Mouse (Mus musculus): ENCODE data around the gene Syne4. TPM values are rescaled to one million over a fixed set of nuclear protein-coding genes. Genes with fewer than 3 reads are reported as not detected.

Gene Syne4
- polyA plus RNA-seq (2012; rRNA removed), result 14.5 and 21.5 TPM in 2 replicates

DNA sequence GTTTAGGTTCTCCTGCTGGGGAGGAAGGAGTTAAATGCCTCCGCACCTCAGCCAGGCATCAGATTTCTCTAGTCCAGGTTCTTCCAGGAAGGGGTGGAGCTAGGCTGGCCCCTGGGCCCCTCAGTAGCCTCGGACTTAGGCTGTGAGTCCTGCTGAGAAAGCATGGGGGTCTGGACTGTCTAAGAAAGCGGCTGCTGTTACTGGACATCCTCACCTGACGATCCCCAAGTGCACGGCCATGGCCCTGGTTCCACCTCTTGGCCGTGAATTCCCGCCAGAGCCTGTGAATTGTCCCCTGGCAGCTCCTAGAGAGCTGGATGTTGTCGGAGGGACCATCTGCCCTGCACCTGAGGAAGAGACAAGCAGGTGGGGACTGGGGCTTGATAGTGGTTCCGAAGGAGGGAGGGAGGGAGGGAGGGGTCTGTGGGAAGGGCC is at the start of gene Syne4:
Gene Syne4 (plus strand): TSS at position 87 of the 435 bp plus-strand sequence.
- WGBS, result 14% methylated on average over 9 of the region's 9 CpGs
- no peak for DNase-seq
- no peak for TF ChIP-seq CTCF (IDR thresholded peaks at IDR 0.05; ENCODE audit: insufficient read depth, low read length)
- TF ChIP-seq POLR2A (IDR thresholded peaks at IDR 0.05; ENCODE audit: borderline replicate concordance, extremely low read depth, low read depth, low read length), result no peak
- Histone ChIP-seq H3K4me1 (ENCODE audit: control insufficient read depth, insufficient read depth, low read length) (no peaks in the 10 kb centered on the region), H3K4me3 (replicated peaks; ENCODE audit: extremely low read depth, low read depth, low read length) (peak within 1 kb of the TSS; percentile 18)

DNA sequence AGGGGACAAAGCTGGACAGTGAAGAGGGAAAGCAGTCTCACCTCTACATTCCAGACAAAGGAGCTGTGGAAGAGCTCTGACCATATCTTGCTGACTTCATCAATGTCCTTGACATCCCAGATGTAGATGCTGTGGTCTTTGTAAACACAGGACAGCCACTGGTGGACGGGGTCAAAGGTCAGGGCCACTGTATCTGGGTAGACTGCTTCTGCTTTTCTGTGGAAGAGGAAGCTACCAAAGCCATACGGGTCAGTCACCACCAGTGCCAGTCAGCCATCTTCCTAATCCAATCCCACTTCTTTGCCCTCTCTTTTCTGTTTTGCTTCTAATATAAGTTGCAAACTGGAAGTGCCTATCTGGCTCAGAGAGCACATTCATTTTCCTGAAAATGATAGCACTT is 49.6 kb upstream of the Syne4 start:
- TF ChIP-seq CTCF (IDR thresholded peaks at IDR 0.05; ENCODE audit: insufficient read depth, low read length) (no peak), POLR2A (IDR thresholded peaks at IDR 0.05; ENCODE audit: borderline replicate concordance, extremely low read depth, low read depth, low read length) (no peak)
- no peak for DNase-seq
- H3K4me1 ChIP-seq (ENCODE audit: control insufficient read depth, insufficient read depth, low read length), result no peaks in the 10 kb centered on the region
- no peak overlapping the region for H3K4me3 ChIP-seq (replicated peaks; ENCODE audit: extremely low read depth, low read depth, low read length)
- 58% methylated on average over 2 of the region's 2 CpGs for WGBS

DNA sequence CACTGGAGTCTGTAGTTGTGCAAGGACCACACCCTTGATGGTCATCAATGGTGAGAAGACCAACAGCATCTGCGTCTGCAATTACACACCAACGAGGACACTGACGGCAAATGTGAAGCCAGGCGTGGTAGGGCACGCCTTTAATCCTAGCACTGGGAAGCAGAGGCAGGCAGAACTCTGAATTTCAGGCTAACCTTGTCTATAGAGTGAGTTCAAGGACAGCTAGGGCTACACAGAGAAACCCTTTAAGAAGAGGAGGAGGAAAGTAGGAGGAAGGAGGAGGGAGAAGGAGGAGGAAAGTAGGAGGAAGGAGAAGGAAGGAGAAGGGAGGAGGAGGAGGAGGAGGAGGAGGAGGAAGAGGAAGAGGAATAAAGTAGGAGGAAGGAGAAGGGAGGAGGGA is 49.1 kb upstream of the Syne4 start:
- 93% methylated on average over 5 of the region's 5 CpGs for WGBS
- no peak for DNase-seq
- Histone ChIP-seq H3K4me1 (ENCODE audit: control insufficient read depth, insufficient read depth, low read length) (no peaks in the 10 kb centered on the region), H3K4me3 (replicated peaks; ENCODE audit: extremely low read depth, low read depth, low read length) (no peak overlapping the region)
- TF ChIP-seq CTCF (IDR thresholded peaks at IDR 0.05; ENCODE audit: insufficient read depth, low read length), result no peak
- TF ChIP-seq POLR2A (IDR thresholded peaks at IDR 0.05; ENCODE audit: borderline replicate concordance, extremely low read depth, low read depth, low read length), result no peak

DNA sequence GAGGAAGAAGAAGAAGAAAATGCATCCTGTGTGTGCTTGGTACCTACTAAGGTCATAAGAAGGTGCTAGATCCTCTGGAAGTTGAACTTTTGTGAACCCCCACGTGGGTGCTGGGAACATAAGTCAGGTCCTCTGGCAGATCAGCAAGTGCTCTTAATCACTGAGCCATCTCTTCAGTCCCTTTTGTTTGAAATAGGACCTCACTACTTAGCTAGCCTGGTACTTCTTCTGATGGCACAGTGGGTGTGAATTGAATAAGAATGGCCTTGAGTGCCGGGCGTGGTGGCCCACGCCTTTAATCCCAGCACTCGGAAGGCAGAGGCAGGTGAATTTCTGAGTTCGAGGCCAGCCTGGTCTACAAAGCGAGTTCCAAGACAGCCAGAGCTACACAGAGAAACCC is 48.7 kb upstream of the Syne4 start:
- no peak for TF ChIP-seq CTCF (IDR thresholded peaks at IDR 0.05; ENCODE audit: insufficient read depth, low read length)
- no peak for TF ChIP-seq POLR2A (IDR thresholded peaks at IDR 0.05; ENCODE audit: borderline replicate concordance, extremely low read depth, low read depth, low read length)
- 89% methylated on average over 7 of the region's 7 CpGs for WGBS
- no peak for DNase-seq

DNA sequence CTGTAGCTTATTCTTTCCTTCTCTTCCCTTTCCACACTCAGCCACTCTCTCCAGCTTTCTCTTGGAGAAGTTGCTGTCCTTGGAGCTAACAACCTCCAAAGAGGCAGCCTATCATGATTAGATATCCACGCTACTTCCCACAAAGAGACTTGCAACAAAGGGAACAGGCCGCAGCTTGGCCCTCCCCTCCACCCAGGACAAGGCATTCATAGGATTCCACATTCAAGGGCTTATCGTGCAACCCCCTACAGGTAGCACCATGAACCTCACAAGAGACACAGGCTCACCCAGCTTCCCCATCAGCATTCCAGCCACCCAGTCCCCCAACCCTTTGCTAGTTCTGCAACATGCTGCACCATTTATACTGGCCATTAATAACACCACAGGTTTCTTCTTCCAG is 47.8 kb upstream of the Syne4 start:
- TF ChIP-seq CTCF (IDR thresholded peaks at IDR 0.05; ENCODE audit: insufficient read depth, low read length) (no peak), POLR2A (IDR thresholded peaks at IDR 0.05; ENCODE audit: borderline replicate concordance, extremely low read depth, low read depth, low read length) (no peak)
- DNase-seq, result no peak
- Histone ChIP-seq H3K4me3 (replicated peaks; ENCODE audit: extremely low read depth, low read depth, low read length) (no peak overlapping the region), H3K4me1 (ENCODE audit: control insufficient read depth, insufficient read depth, low read length) (no peaks in the 10 kb centered on the region)
- 73% methylated on average over 3 of the region's 3 CpGs for WGBS

More for the DNA sequence above, 48.7 kb upstream of the Syne4 start:
- Histone ChIP-seq H3K4me3 (replicated peaks; ENCODE audit: extremely low read depth, low read depth, low read length) (no peak overlapping the region), H3K4me1 (ENCODE audit: control insufficient read depth, insufficient read depth, low read length) (no peaks in the 10 kb centered on the region)

DNA sequence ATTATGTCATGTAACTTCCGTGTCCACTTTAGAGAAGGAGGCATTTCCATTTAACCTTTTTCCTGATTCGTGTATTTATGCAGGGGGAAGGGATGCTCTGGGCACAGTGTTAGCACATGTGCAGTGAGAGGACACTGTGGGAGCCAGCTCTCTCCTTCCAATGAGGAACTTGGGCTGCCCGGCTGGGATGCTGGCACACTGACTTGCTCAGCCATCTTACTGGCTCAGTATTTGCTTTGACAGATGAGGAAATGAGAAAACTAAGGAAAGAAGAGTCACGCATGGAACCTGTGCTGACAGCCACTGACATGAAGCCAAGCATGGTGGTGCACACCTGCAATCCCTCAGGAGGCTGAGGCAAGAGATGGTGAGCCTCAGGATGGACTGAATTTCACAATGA is 45.0 kb upstream of the Syne4 start:
- 82% methylated on average over 4 of the region's 4 CpGs for WGBS
- no peak for TF ChIP-seq POLR2A (IDR thresholded peaks at IDR 0.05; ENCODE audit: borderline replicate concordance, extremely low read depth, low read depth, low read length)
- no peak for TF ChIP-seq CTCF (IDR thresholded peaks at IDR 0.05; ENCODE audit: insufficient read depth, low read length)
- no peak overlapping the region for H3K4me3 ChIP-seq (replicated peaks; ENCODE audit: extremely low read depth, low read depth, low read length)
- no peak for DNase-seq
- H3K4me1 ChIP-seq (ENCODE audit: control insufficient read depth, insufficient read depth, low read length), result no peaks in the 10 kb centered on the region

DNA sequence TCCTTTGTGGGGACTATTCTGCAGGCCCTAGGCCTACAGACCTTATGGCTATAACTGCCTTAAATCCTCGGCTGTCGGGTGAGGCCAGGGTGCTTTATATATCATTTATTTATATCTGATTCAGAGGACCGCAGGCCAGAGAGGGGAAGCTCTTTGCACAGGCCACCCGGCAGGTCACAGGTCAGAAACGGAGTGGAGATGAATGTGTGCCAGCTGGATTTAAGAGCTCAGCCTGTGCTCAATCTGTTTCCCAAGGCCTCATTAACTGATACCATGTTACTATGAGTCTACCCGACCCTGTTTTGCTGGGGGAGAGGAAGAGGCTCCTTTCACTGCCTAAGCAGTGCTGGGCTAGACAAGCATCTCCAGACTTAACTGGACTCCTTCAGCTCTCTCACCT is 40.2 kb upstream of the Syne4 start:
- DNase-seq, result no peak
- no peak for TF ChIP-seq CTCF (IDR thresholded peaks at IDR 0.05; ENCODE audit: insufficient read depth, low read length)
- TF ChIP-seq POLR2A (IDR thresholded peaks at IDR 0.05; ENCODE audit: borderline replicate concordance, extremely low read depth, low read depth, low read length), result no peak
- WGBS, result 56% methylated on average over 6 of the region's 6 CpGs
- Histone ChIP-seq H3K4me1 (ENCODE audit: control insufficient read depth, insufficient read depth, low read length) (no peaks in the 10 kb centered on the region), H3K4me3 (replicated peaks; ENCODE audit: extremely low read depth, low read depth, low read length) (no peak overlapping the region)

DNA sequence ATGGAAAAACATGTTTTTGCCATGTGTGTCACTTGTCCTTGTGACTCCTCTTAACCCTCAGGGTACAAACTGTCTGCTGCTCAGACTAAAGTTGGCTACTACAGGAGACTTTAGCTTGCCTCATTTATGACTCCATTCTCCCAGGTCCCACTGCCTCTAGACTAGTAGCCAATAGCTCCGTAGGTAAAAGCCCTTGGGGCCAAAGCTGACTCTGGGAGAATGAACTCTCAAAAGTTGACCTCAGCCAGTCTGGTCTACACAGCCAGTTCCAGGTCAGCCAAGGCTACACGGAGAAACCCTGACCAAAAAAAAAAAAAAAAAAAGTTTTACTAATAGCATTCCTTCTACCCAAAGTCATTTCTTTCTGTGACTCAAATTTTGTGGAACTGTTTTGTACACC is 35.7 kb upstream of the Syne4 start:
- TF ChIP-seq CTCF (IDR thresholded peaks at IDR 0.05; ENCODE audit: insufficient read depth, low read length) (no peak), POLR2A (IDR thresholded peaks at IDR 0.05; ENCODE audit: borderline replicate concordance, extremely low read depth, low read depth, low read length) (no peak)
- H3K4me3 ChIP-seq (replicated peaks; ENCODE audit: extremely low read depth, low read depth, low read length), result no peak overlapping the region
- no peaks in the 10 kb centered on the region for H3K4me1 ChIP-seq (ENCODE audit: control insufficient read depth, insufficient read depth, low read length)
- 36% methylated on average over 2 of the region's 2 CpGs for WGBS
- DNase-seq, result no peak

DNA sequence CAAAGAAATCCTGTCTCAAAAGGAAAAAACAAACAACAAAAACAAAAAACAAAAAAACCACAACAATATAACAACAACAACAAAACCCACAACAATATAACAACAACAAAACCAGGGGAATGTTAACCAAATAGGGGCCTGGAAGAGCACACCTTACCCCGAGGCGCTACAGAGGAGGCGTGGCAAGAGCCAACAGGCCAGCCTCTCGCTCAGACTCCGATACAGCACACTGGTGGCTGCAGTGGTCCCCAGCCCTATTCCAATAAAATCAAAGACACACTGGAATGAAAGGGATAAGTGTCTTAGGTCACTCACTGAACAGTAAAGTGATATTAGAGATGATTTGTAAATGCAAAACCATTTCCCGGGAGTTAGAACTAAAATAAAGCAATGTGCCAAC is 35.1 kb upstream of the Syne4 start:
- no peak for TF ChIP-seq POLR2A (IDR thresholded peaks at IDR 0.05; ENCODE audit: borderline replicate concordance, extremely low read depth, low read depth, low read length)
- TF ChIP-seq CTCF (IDR thresholded peaks at IDR 0.05; ENCODE audit: insufficient read depth, low read length), result no peak
- WGBS, result under 1% methylated on average over 6 of the region's 6 CpGs
- H3K4me1 ChIP-seq (ENCODE audit: control insufficient read depth, insufficient read depth, low read length), result no peaks in the 10 kb centered on the region
- H3K4me3 ChIP-seq (replicated peaks; ENCODE audit: extremely low read depth, low read depth, low read length), result peak overlapping the region; percentile 81
- no peak for DNase-seq

DNA sequence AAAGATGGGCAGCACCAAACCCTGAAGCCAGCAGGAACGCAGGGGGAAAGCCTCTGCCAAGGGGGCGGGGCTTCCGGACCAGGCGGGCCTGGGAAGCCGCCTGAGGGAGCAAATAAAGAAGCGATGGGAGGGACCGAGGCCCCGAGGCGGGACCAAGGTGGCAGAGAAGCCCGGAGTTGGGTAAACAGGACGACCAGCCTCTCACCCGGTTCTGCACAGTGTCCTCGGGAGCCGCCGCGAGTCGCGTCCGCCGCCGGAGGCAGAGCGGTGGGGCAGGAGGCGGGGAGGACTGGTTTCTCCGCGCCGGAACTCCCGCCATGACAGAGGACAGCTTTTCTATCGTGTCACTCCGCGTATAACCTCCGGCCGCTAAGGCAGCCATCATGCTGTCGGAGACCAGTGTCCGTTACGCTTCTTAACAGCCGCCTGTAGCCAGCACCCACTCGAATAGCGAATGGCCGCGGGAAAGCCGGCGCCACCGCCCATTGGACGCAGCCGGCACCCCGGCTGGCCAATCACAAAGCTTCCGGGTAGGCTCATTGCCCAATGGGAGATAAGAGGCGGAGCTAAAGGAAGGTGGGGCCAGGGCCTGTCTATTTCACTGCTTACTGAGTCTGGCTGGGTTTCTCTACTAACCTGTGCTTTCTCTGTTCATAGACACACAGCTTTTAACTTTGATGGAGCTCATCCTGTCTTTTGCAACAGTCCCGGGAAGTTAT is 34.5 kb upstream of the Syne4 start, which contains the start of the genes Thap8 and Wdr62:
Gene Thap8 (plus strand): TSS at position 144 of the 719 bp plus-strand sequence.
Gene Wdr62 (minus strand): TSS at position 469 of the 719 bp plus-strand sequence.
- under 1% methylated on average over 49 of the region's 49 CpGs for WGBS
- Histone ChIP-seq H3K4me1 (ENCODE audit: control insufficient read depth, insufficient read depth, low read length) (no peaks in the 10 kb centered on the region), H3K4me3 (replicated peaks; ENCODE audit: extremely low read depth, low read depth, low read length) (peak within 1 kb of the TSS; percentile 81)
- TF ChIP-seq CTCF (IDR thresholded peaks at IDR 0.05; ENCODE audit: insufficient read depth, low read length) (no peak), POLR2A (IDR thresholded peaks at IDR 0.05; ENCODE audit: borderline replicate concordance, extremely low read depth, low read depth, low read length) (0 out of 2 replicates have a peak, but pooled peaks have one; percentile 1)
- peak; percentile 89 for DNase-seq

Data from lung, adult 2 months (tissue).